Mouse (Mus musculus) right cerebral cortex, postnatal 36 days (tissue): ENCODE results near the gene Duxbl2.
"Not testable (repeated sequence)": the region's sequence is repeated elsewhere in the genome, so short reads cannot be mapped to it uniquely, and the experiment has no call there.

Experiments used
- DNase-seq, 2 experiments: peaks; one replicate each; pipeline ENCODE4 v3.0.0; 2022; ENCODE audit warnings: low spot score in 2 of 2, mixed read lengths in 1 of 2

The Duxbl2 gene

GRCm38 (mm10) chr14:26118150-26118549 lies at the start of gene Duxbl2:
TSS of gene Duxbl2 (plus strand) at chr14:26118349.
- not testable (repeated sequence) for DNase-seq

GRCm38 (mm10) chr14:26076620-26077390 lies 41.3 kb upstream of the Duxbl2 start:
- DNase-seq: not testable (repeated sequence)

- not testable (repeated sequence) for DNase-seq
Measured at GRCm38 (mm10) chr14:26081216-26081615, 36.9 kb upstream of the Duxbl2 start, which contains the start of gene Cphx2. TSS of gene Cphx2 (plus strand) at chr14:26081516.

GRCm38 (mm10) chr14:26081997-26082396 lies 36.2 kb upstream of the Duxbl2 start, which contains the start of gene Cphx3:
TSS of gene Cphx3 (plus strand) at chr14:26082297.
- not testable (repeated sequence) for DNase-seq

GRCm38 (mm10) chr14:26097622-26098021 lies 20.5 kb upstream of the Duxbl2 start:
- not testable (repeated sequence) for DNase-seq

- DNase-seq: not testable (repeated sequence)
Measured at GRCm38 (mm10) chr14:26118550-26119000, 426 bp downstream of the Duxbl2 start.

GRCm38 (mm10) chr14:26119095-26119494 lies 946 bp downstream of the Duxbl2 start:
- not testable (repeated sequence) for DNase-seq

- DNase-seq: not testable (repeated sequence)
Measured at GRCm38 (mm10) chr14:26147095-26147494, 28.9 kb downstream of the Duxbl2 start.

GRCm38 (mm10) chr14:26156032-26156431 lies 37.9 kb downstream of the Duxbl2 start:
- DNase-seq: not testable (repeated sequence)

GRCm38 (mm10) chr14:26161156-26161555 lies 43.0 kb downstream of the Duxbl2 start:
- DNase-seq: not testable (repeated sequence)

- DNase-seq: not testable (repeated sequence)
Measured at GRCm38 (mm10) chr14:26162423-26162822, 44.3 kb downstream of the Duxbl2 start.

GRCm38 (mm10) chr14:26165266-26165665 lies 47.1 kb downstream of the Duxbl2 start:
- DNase-seq: not testable (repeated sequence)

GRCm38 (mm10) chr14:26173955-26174354 lies 55.8 kb downstream of the Duxbl2 start:
- not testable (repeated sequence) for DNase-seq

GRCm38 (mm10) chr14:26175028-26175427 lies 56.9 kb downstream of the Duxbl2 start:
- not testable (repeated sequence) for DNase-seq
